Mouse (Mus musculus) left cerebral cortex, postnatal 25 days (tissue): ENCODE results near the gene Gm4513. TPM values are rescaled to one million over a fixed set of nuclear protein-coding genes. Genes with fewer than 3 reads are reported as not detected.
"Not testable (repeated sequence)": the region's sequence is repeated elsewhere in the genome, so short reads cannot be mapped to it uniquely, and the experiment has no call there.

Source experiments
- DNase-seq, 2 experiments: peaks; one replicate each; pipeline ENCODE4 v3.0.0; 2022; ENCODE audit warnings: low spot score in 2 of 2, mixed read lengths in 1 of 2
- intact Hi-C: fragments of 180-260 bp; cut with DNase I; formaldehyde crosslinking; loops from one replicate; pipeline ENCODE4 v1.15.1; 2025
- total RNA-seq, 2 experiments: library from RNA; stranded (reverse); gene quantifications; 2 replicates each; pipeline ENCODE4 v1.2.3; 2021

The Gm4513 gene
- total RNA-seq: not detected

- DNase-seq, intact Hi-C loops: not testable (repeated sequence)
Observed at GRCm38 (mm10) chr7:20598921-20599320, at the start of gene Gm4513. Gm4513 (minus strand) TSS chr7:20599021.

DNA sequence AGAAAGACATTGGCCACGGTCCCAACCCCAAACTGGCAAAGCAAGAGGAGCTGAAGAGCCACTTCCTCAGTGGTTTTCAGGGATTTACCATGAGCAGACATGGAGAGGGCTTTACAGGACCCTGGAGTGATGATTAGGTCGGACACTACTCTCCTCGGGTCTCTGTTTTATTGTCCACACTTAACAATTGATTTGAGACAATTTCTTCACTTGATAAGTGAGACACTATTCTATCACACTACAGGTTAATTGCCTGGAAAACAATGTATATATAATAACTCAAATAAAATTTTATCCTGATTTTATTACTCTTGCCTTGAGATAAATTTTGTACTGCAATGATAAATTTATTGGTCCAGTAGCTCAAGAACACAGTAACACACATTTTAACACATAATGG, 22.7 kb downstream of the Gm4513 start, which contains the start of gene Gm4141:
Gene Gm4141, minus strand, starts transcription at position 101 of the 400 bp plus-strand sequence.
- DNase-seq, intact Hi-C loops: not testable (repeated sequence)

DNA sequence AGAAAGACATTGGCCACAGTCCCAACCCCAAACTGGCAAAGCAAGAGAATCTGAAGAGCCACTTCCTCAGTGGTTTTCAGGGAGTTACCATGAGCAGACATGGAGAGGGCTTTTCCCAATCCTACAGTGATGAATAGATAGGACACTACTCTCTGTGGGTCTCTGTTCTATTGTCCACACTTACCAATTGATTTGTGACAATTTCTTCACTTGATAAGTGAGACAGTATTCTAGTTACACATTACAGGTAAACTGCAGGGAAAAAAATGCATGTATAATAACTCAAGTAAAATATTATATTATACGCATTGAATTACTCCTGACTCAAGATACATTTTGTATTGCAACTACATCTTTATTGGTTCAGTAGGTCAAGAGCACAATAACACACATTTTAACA, 53.2 kb downstream of the Gm4513 start, which contains the start of gene Gm5726:
Gene Gm5726, minus strand, starts transcription at position 101 of the 400 bp plus-strand sequence.
- DNase-seq, intact Hi-C loops: not testable (repeated sequence)

Other genes with a start within 250 kb of the Gm4513 start
- gene Gm5728, start 223.6 kb downstream of the Gm4513 start, total RNA-seq: not detected
- gene Vmn1r100, start 181.1 kb downstream of the Gm4513 start, total RNA-seq: not detected
- gene Vmn1r101, start 156.4 kb downstream of the Gm4513 start, total RNA-seq: not detected
- gene Gm10670, start 124.1 kb downstream of the Gm4513 start, total RNA-seq: not detected
- not detected for gene Vmn1r103, start 88.5 kb downstream of the Gm4513 start, total RNA-seq
- gene Vmn1r104, start 65.2 kb downstream of the Gm4513 start, total RNA-seq: not detected
- gene Gm5726, start 53.3 kb downstream of the Gm4513 start, total RNA-seq: not detected
- gene Gm4141, start 22.8 kb downstream of the Gm4513 start, total RNA-seq: not detected
- gene Vmn1r107, start 69.9 kb upstream of the Gm4513 start, total RNA-seq: not detected
- gene Vmn1r111, start 104.2 kb upstream of the Gm4513 start, total RNA-seq: not detected
- not detected for gene Gm10668, start 131.6 kb upstream of the Gm4513 start, total RNA-seq
- gene Vmn1r112, start 172.2 kb upstream of the Gm4513 start, total RNA-seq: not detected
- gene Vmn1r113, start 188.3 kb upstream of the Gm4513 start, total RNA-seq: not detected
- gene Vmn1r114, start 213.2 kb upstream of the Gm4513 start, total RNA-seq: not detected
- not detected for gene Vmn1r115, start 246.0 kb upstream of the Gm4513 start, total RNA-seq